Mouse (Mus musculus): Measurements from ENCODE around the gene Alg5. TPM values are rescaled to one million over a fixed set of nuclear protein-coding genes. Genes with fewer than 3 reads are reported as not detected.
"Not testable (repeated sequence)": the region's sequence is repeated elsewhere in the genome, so short reads cannot be mapped to it uniquely, and the experiment has no call there.

Gene Alg5
- polyA plus RNA-seq, 1 experiment, result 27.3 TPM

- DNase-seq (ENCODE audit: low read depth), result no peak
These were observed 2.0 kb downstream of the Alg5 start for GRCm38 (mm10) chr3:54737317-54737716.

DNA sequence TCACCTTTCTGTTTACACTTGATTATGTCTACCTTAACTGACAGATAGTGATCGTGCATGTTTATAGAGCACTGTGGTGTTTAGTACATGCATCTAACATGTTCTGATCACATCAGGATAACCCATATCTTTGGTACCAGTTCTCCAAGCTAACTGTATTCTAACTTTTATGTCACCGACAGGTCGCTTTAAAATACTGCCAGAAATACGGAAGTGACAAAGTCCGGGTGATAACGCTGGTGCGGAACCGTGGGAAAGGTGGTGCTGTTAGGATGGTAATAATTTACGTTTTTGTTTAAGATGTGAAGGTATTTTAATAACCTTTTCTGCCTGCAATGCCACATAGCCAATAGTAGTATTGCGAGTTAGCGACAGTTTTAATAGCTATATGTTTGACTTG, 6.6 kb downstream of the Alg5 start:
- DNase-seq (ENCODE audit: low read depth), result no peak

DNA sequence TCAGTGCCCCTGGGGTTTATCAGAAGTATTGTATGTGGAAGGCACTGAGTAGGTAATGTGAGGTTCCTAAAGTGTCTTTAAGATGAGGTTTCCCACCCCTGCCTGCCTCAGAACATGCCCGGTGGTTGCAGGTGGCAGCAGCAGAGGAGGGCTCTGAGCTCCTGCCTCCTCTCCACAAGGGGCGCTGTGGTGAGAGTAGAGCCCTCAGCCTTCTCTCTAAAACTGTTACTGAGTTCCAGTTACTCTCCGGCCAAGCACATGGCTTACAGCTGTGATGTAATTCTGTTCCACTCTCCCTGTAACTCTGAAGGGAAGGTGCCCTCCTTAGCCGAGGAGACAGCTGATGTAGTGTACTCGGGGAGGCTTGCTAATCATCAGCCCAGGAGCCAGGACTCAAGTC, 10.5 kb downstream of the Alg5 start:
- DNase-seq (ENCODE audit: low read depth), result no peak

DNA sequence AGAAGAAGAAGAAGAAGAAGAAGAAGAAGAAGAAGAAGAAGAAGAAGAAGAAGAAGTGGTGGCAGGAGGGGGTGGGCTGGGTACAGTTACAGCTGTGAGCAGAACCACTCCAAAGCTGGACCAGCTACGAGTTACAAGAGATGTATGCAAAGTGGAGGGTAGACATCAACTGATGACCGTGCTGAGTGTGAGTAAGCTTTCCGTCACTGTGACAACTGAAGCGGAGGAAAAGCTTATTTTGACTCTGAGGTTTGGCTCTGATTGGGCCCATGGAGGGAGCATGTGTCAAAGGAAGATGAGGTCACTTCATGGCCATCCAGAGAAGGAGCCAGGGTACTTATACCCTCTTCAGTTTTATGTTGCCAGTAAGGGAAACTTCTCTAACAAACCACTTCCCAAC, 18.1 kb downstream of the Alg5 start:
- DNase-seq (ENCODE audit: low read depth), result no peak

DNA sequence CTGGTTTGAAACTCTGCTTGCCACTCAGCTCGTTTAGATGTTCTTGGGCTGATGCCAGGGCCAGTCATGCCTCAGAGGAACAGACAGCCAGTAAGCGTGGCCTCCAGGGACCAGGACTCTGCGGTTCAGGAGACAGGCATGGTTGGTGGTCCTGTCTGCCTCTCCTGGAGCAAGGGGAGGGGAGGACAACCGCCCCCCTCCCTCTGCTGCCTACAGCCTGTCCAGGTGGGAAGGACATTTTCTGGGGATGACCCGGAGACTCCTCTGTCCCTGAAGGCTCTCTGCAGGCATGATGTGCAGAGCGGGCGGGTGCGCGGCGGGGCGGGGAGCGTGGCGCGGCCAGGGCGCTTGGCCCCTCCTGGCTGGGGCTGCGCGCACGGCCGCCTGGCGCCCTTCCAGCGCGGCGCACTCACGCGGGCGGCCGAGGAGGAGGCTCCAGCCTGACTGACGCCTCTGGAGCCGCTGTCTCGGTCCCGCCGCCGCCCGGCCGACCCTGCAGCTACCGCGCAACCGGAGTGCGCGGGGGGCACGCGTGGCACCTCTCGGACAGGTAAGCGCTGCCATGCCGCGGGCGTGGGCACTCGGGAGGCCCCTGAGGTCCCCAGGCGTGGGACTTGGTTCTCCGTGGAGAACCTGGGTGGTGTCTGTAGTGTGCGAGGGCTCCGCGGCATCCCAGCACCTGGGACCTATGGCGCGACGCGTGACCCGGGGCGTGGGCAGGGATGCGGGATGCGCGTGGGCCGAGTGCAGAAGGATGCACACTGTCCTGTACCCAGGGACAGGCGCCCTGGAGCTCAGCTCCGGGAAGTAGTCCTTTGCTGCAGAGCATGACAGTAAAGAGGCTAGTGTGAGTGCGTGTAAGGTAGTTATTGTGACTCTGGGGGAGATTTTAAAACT, 20.1 kb downstream of the Alg5 start, which contains the start of gene Smad9:
Gene Smad9 (plus strand): TSS at position 438 of the 897 bp plus-strand sequence.
- no peak for DNase-seq (ENCODE audit: low read depth)

DNA sequence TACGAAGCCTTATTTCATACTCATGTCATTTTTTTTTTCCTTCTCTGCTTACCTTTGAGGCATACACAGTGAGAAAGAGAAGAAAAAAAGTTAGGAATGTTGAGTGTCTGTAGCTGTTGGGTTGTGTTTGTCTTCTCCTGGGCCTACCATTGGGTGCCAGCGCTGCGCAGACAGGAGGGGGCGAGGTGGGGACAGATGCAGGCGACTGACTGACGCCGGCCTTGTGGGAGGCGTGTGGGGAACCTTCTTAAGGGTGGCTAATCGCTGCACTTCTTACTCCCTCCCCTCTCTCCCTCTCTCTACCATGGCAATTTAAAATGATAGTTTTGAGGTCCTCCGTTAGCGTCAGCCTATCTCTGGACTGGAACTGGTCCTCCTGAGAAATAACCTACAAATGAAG, 20.7 kb downstream of the Alg5 start:
- no peak for DNase-seq (ENCODE audit: low read depth)

- DNase-seq (ENCODE audit: low read depth), result no peak
These were observed 22.1 kb downstream of the Alg5 start for GRCm38 (mm10) chr3:54757446-54757845.

- DNase-seq (ENCODE audit: low read depth), result no peak
These were observed 23.9 kb downstream of the Alg5 start for GRCm38 (mm10) chr3:54759211-54759610.

DNA sequence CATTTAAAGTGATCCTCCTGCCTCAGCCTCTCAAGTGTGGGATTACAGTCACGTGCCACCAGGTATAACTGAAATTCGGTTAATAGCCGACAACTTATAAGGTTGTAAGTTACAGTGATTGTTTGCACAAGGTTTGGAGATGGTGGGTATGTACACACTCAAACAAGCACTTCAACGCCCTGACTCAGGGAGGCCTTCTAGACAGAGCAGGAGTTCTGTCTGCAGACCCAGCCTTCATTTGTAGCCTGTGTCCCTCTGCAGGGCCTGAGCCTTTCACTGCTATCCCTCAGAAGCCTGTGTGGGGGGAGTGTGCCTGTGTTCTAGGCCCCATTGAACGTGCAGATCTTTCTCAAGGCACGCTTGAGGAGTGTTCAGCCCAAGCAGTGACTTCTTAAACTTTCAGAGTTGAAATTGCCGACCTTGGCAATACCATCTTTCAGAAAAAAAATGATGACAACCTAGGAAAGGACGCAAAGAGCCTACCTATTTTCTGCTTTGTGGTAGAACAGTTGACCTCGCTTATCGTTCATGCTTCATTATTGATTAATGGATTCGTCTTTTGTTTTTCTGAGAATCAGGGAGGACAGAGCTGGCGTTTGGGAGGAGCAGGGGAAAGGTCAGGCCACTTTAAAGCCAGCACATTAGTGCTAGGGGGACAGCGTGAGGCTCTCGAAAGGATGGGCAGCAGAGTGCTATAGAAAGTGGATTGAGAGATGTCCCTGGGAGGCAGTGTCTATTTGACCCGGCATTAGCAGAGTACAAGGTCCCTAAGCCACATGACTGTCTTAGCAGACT, 25.2 kb downstream of the Alg5 start:
- no peak for DNase-seq (ENCODE audit: low read depth)

GRCm38 (mm10) chr3:54761258-54761657, 25.9 kb downstream of the Alg5 start:
- DNase-seq (ENCODE audit: low read depth), result no peak

DNA sequence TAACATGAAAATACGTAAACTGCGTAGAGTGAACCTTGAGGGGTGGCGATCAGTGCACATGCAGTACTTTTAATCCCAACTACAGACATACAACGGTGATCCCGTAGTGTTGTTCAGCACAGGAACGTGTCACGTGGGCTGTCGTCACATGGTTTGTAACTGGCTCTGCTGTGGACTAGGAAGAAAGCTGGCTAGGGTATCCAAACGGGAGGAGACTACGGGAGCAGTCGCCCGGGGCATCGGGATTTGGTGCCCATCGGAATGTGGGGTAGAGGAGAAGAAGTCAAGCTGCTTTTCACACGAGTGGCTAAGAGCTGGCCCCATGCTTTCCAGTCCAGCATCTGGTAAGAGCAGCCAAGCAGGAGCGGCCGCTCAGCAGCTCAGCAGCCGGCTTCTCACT, 29.1 kb downstream of the Alg5 start:
- no peak for DNase-seq (ENCODE audit: low read depth)

DNA sequence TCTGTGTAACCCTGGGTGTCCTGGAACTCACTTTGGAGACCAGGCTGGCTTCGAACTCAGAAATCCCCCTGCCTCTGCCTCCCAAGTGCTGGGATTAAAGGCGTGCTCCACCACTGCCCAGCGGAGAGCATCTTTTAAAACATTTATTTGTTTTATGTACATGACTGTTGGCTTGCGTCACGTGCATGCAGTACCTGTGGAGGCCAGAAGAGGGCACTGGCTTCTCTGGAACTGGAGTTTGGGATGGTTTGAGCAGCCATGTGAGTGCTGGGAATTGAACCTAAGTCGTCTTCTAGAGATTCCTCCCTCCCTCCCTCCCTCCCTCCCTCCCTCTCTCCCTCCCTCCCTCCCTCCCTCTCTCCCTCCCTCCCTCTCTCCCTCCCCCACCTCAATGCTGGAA, 30.2 kb downstream of the Alg5 start:
- not testable (repeated sequence) for DNase-seq (ENCODE audit: low read depth)

DNA sequence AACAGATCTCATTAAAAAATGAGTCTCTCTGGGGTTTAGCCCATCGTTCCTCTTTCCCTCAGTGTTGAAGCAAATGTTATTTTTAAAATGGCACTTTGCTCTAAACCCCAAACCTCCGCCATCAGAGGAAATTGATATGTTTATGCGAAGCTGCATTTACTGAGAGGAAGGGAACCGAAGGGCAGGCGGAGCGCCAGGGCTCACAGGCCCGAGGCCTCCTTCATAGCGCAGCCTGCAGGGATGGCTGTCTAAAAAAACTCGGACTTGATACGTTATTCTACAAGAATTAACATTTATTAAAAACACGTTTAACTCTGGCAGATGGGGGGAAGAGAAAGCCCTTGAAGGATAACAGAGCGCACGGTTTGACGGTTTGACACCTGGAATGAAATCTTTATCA, 30.7 kb downstream of the Alg5 start:
- no peak for DNase-seq (ENCODE audit: low read depth)

GRCm38 (mm10) chr3:54766811-54767210, 31.5 kb downstream of the Alg5 start:
- no peak for DNase-seq (ENCODE audit: low read depth)

DNA sequence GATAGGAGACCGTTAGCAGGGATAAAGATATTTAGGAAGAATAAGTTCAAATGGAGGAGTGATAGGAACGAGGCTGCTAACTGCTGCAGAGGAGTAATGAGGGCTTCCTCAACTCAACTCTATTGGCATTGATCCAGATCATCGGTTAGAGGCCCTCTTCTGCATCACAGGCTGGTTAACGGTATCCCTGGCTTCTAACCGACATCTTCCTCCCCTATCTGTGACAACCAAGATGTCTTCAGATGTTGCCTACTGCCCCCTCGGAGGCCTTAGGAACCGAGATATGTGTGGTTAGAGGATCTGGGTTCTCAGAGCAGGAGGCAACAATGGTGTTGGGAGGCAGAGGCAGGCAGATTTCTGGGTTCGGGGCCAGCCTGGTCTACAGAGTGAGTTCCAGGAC, 33.3 kb downstream of the Alg5 start:
- no peak for DNase-seq (ENCODE audit: low read depth)

- no peak for DNase-seq (ENCODE audit: low read depth)
These were observed 34.3 kb downstream of the Alg5 start for GRCm38 (mm10) chr3:54769349-54770275.

GRCm38 (mm10) chr3:54773613-54774012, 38.3 kb downstream of the Alg5 start:
- DNase-seq (ENCODE audit: low read depth), result no peak

DNA sequence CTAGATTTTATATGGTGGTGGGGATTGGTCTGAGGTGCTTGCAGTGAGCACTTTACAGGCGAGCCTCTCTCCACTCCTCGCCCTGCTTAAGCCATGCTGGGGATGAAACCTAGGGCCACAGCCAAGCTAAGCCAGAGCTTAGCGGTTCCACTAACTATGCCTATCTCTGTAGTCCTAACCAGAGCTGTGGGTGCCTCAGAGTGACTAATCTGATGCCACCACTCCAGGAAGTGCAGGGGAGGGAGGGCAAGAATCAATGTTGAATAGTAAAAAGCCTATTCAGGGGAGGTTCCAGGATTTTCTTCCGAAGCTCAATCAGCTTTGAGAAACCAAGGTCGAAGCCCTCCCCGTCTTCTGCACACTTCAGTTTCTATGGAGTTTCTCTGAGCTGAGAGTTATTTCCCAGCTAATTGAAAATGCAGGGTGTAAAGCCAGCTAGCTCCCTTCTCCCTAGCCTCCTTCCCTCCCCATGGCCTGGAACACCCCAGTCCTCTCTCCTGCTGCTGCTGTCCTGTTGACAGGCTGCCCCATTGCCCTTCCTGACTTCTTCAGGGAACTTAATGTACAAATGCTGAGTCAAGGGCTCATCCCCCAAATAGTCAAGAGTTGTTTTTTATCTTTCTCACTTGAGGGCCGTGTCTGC, 40.8 kb downstream of the Alg5 start:
- no peak for DNase-seq (ENCODE audit: low read depth)

DNA sequence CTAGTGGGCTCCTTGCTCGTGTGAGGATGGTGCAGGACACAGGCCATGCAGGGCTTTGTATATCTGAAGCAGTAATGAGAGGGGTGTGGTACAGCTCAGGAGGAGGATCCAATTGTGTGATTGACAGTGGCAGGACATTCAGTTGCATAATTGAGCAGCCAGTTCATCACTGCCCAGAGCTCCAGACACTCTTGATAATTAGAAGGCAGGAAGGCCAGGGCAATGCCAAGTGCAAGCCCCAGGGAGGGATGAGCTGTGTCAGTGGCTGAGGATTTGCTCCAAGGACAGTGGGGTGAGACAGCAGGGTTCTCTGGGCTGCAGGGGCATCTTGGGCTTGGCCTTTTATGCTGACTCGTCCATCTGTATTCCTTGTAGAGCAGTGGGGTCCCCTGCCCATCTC, 55.3 kb downstream of the Alg5 start:
- DNase-seq (ENCODE audit: low read depth), result no peak

- DNase-seq (ENCODE audit: low read depth), result no peak
These were observed 56.7 kb downstream of the Alg5 start for GRCm38 (mm10) chr3:54791822-54792677.
